Mouse (Mus musculus): ENCODE results near the gene Ankrd33b. TPM values are rescaled to one million over a fixed set of nuclear protein-coding genes. Genes with fewer than 3 reads are reported as not detected.

The Ankrd33b gene
- total RNA-seq, 2 experiments from 2014 or later: 1.2 to 1.3 TPM

GRCm38 (mm10) chr15:31368556-31368955 is 1.0 kb upstream of the Ankrd33b start:
- DNase-seq: no peak
- intact Hi-C loops (cut with DNase I): no loop called here

- no peak for DNase-seq
- intact Hi-C loops (cut with DNase I): no loop called here
Measured at GRCm38 (mm10) chr15:31366596-31367480, 688 bp downstream of the Ankrd33b start.

GRCm38 (mm10) chr15:31365720-31366591 is 1.6 kb downstream of the Ankrd33b start:
- intact Hi-C loops (cut with DNase I): no loop called here
- DNase-seq: no peak

- intact Hi-C loops (cut with DNase I): no loop called here
- no peak for DNase-seq
Measured at GRCm38 (mm10) chr15:31365041-31365719, 2.3 kb downstream of the Ankrd33b start.

DNA sequence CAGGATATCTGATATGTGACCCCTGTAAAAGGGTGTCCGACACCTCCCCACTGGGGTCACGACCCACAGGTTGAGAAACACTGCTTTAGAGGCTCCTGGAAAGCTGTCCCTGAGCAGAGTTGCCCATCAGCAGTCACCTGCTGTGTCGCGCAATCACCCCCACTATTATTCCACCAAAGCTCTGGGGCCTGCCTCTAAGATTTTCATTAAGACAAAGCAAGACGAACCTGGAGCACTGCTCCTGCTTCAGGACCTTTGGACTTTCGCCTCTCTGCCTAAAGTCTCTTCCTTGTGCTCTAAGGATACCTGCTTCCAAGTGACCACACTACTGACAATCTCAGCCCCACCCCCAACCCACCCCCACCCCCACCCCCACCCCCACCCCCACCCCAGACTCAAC is 3.1 kb downstream of the Ankrd33b start:
- DNase-seq: no peak
- intact Hi-C loops (cut with DNase I): no loop called here

DNA sequence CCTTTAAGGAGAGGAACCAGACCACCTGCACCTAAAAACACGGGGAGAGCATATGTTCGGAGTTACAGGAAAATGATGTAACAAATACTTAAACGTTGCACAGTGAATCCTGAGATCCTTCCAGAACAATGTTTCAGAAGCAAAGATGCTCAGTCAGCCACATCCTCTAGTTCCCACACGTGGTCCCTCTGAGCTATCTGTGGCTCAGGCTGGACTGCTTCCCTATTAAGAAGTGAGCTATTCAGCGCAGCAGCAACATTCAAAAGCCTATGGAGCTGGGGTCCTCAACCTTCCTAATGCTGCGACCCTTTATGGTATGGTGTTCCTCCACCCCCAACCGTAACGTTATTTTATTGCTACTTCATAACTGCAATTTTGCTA is 3.6 kb downstream of the Ankrd33b start:
- intact Hi-C loops (cut with DNase I): no loop called here
- no peak for DNase-seq

GRCm38 (mm10) chr15:31363241-31363980 is 4.1 kb downstream of the Ankrd33b start:
- intact Hi-C loops (cut with DNase I): no loop called here
- DNase-seq: no peak

DNA sequence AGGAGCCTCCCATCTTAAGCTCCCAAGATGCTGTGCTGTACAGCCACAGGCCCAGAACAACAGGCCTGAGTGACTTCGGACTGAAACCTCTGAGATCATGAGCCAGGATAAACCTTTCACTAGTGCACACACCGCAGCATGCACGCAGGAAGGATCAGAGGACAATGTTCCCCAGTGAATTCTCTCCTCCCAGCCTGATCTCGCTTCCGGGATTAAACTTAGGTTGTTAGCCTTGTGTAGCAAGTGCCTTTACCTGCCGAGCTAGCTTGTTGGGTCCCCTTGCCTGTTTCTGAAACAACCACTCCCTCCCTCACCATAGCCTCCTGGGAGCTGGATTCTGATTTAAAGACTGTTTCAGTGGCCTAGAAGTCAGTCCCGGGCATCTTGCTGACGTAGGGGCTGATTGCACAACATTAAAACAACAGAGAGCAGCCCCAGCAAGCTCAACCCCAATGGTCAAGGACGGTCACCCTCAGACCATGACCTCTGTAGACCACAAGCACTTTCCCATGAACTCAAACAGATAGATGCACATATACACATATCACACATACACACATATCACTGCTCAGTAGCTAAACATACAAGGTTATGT is 6.2 kb downstream of the Ankrd33b start:
- intact Hi-C loops (cut with DNase I): no loop called here
- DNase-seq: no peak

- intact Hi-C loops (cut with DNase I): no loop called here
- DNase-seq: no peak
Measured at GRCm38 (mm10) chr15:31360593-31360992, 6.9 kb downstream of the Ankrd33b start.

- intact Hi-C loops (cut with DNase I): no loop called here
- no peak for DNase-seq
Measured at GRCm38 (mm10) chr15:31359805-31360204, 7.7 kb downstream of the Ankrd33b start.

- intact Hi-C loops (cut with DNase I): no loop called here
- no peak for DNase-seq
Measured at GRCm38 (mm10) chr15:31352494-31353279, 14.8 kb downstream of the Ankrd33b start.

DNA sequence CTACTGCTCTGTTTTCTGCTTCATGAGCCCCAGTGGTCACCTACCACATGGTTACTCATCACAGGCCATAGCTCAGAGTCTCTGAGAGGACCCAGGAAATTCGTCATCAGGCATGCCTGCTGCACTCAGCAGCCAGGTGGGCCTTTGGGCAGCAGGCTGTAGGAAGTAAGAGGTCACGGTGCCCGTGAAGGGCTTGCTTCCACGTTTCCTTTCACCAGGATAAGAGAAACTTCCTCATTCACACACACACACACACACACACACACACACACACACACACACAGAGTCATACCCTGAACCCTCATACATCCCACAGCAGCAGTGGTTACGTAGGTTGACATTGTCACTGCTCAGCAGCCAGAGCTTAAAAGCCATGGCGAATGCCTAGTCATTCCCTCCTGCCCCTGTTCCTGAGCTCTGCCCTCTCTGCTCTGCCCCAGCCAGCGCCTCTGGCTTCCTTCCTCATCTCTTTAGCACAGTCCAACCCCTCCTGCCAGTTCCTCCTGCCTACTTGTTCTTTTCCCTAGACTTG is 17.6 kb downstream of the Ankrd33b start:
- DNase-seq: no peak
- intact Hi-C loops (cut with DNase I): no loop called here

- no peak for DNase-seq
- intact Hi-C loops (cut with DNase I): no loop called here
Measured at GRCm38 (mm10) chr15:31349046-31349445, 18.5 kb downstream of the Ankrd33b start.

DNA sequence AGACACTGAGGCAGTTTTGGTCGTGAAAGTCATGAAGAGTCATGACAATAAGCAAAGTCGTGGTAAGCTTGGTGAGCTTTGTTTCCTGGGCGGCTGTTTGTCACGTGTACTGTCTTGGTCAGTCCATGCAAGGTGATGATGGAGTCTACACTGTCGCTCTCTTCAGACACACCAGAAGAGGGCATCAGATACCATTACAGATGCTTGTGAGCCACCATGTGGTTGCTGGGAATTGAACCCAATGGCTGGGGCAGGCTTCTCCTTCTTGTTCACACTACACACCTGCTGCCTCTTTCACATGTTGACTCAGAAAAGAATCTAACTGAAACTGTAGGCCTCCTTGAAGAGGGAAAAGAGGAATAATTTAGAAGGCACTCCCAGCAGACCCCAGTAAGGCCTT is 19.3 kb downstream of the Ankrd33b start:
- intact Hi-C loops (cut with DNase I): no loop called here
- no peak for DNase-seq

- no peak for DNase-seq
- intact Hi-C loops (cut with DNase I): no loop called here
Measured at GRCm38 (mm10) chr15:31346508-31346907, 21.0 kb downstream of the Ankrd33b start.

DNA sequence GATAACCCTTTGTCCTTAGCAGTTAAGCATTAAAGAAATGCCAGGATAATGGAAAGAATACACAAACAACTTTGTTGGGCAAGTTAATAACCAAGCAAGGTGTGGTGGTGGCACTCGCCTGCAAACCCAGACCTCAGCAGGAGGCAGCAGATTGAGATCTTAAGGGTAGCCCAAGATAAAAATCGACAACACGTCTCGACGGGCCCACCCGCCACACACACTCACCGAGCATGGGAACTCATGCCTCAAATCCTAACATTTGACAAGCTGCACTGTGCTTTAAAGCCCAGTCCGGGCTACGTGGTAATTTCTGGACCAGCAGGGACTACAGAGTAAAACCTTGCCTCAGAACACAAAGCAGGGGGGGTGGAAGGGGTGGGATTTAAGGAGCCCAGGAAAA is 22.2 kb downstream of the Ankrd33b start:
- intact Hi-C loops (cut with DNase I): no loop called here
- DNase-seq: no peak

- DNase-seq: no peak
- intact Hi-C loops (cut with DNase I): no loop called here
Measured at GRCm38 (mm10) chr15:31344811-31345211, 22.7 kb downstream of the Ankrd33b start.

DNA sequence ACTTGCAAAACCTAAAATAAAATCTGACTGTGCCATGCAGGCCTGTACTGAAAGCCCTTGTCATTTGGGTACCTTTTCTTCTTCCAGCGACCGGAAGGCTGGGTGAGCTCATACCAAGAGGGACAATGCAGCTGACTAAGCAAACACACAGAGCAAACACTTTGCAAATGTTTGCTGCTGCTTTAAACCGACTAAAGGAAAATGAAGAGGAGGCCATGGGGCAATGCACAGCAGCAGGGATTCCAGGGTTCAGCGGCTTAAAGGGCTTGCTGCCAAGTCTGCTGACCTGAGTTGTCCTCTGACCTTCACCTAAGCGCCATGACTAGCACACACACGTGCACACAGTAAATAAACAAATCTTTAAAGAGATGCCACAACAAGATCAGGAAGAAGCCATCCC is 23.9 kb downstream of the Ankrd33b start:
- DNase-seq: no peak
- intact Hi-C loops (cut with DNase I): no loop called here

DNA sequence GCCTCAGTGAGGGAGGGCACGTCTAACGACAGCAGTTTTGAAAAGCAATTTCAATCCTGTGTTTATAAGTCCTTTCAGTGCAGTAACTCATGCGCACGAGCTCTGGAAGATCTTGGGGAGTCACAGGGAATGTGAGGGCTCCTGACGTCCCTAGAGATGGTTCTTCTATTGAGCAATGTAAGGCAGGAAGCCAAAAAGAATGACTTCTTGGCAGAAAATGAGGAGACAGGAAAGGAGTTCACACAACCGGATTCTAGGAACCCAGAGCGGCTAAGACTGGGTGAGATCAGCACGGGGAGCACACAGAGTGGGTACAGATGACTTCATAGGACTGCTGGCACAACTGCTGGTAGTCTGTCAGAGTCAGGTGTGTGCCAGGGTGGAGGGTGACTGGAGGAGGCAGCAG is 25.0 kb downstream of the Ankrd33b start:
- intact Hi-C loops (cut with DNase I): no loop called here

More for the DNA sequence above, 25.0 kb downstream of the Ankrd33b start:
- DNase-seq: no peak

Measured in left cerebral cortex, postnatal 4 days (tissue).